Mouse (Mus musculus) heart, postnatal 0 days (tissue): ENCODE results near the gene Sptlc2.

Source experiments
- CTCF ChIP-seq: IDR thresholded peaks from 2 replicates; pipeline ENCODE4 v1.5.1; 2016; ENCODE audit warnings: antibody characterized with exemption, control low read depth, low read depth
- EP300 ChIP-seq: IDR thresholded peaks from 2 replicates; pipeline ENCODE4 v1.6.1; 2016; ENCODE audit warnings: antibody characterized with exemption, low read depth

DNA sequence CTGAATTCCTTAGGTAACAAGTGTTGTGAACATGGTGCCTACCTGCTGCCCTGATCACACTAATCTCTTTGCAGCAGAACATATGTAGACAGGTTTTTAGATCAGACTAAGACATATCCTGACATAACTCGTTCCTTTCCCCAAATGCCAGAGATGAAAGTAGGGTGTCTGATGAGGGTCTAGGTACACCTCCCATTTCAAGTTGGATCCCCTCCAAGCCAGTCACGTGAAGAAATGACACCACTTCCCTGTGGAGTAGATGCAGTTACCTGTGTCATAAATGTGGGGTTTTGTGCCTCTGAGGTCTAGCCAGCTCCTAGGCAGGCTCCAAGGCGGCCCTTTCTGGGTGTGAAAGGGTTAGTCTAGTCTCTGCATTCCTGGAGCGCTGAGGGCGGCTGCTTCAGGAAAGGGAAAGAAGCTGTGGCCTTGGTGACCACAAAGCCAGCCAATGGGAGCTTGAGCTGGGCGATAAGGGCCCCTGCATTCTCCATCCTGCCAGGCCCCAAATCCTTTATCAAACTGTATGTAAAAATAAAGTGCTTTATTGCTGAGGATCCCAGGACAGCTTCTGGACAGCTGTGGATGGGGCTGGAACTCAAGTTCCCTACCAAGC is 109.9 kb downstream of the Sptlc2 start:
- no peak for TF ChIP-seq CTCF
- TF ChIP-seq EP300: no peak
